Mouse (Mus musculus) MEL (cell line): ENCODE measurements at regions not wholly inside any gene's neighbourhood (a gene's known extent, or its start where the extent isn't known, plus 50 kb on each side); places are given as distances from the start of the nearest gene placed in this dataset.

Experiments used
- DNase-seq: peaks from one replicate; pipeline ENCODE4 v3.0.0; 2011; ENCODE audit warnings: low read depth, low spot score
- H3K27ac ChIP-seq: 2 replicates; pipeline ENCODE4 v1.5.1; 2012; ENCODE audit warnings: low read depth, mild to moderate bottlenecking, control low read depth, low read length, moderate library complexity; ENCODE audit not compliant: control insufficient read depth
- H3K27me3 ChIP-seq, 2 experiments: fragments of 150-350 bp in 1 of 2; sonication (generic) in 1 of 2; 2 replicates each; pipeline ENCODE4 v1.6.1; 2012; ENCODE audit warnings: low read length in 2 of 2, mild to moderate bottlenecking in 2 of 2, improper control_type of control experiment in 1 of 2, moderate library complexity in 1 of 2; ENCODE audit not compliant: insufficient read depth in 2 of 2, control insufficient read depth in 1 of 2
- H3K36me3 ChIP-seq, 2 experiments: 2 replicates each; pipeline ENCODE4 v1.6.1; 2012 to 2014; ENCODE audit warnings: low read length in 2 of 2, improper control_type of control experiment in 1 of 2, inconsistent platforms in 1 of 2, mild to moderate bottlenecking in 1 of 2; ENCODE audit not compliant: insufficient read depth in 2 of 2, control insufficient read depth in 1 of 2
- H3K4me1 ChIP-seq, 2 experiments: fragments of 150-350 bp in 1 of 2; sonication (generic) in 1 of 2; 2 replicates each; pipeline ENCODE4 v1.6.1; 2012; ENCODE audit warnings: low read length in 2 of 2, improper control_type of control experiment in 1 of 2, mild to moderate bottlenecking in 1 of 2; ENCODE audit not compliant: insufficient read depth in 2 of 2, control insufficient read depth in 1 of 2
- H3K4me3 ChIP-seq, 2 experiments: fragments of 150-350 bp in 1 of 2; sonication (generic) in 1 of 2; 2 replicates each; pipeline ENCODE4 v1.5.1; 2012; ENCODE audit warnings: low read depth in 2 of 2, low read length in 2 of 2, mild to moderate bottlenecking in 2 of 2, moderate library complexity in 2 of 2, control low read depth in 1 of 2, improper control_type of control experiment in 1 of 2; ENCODE audit not compliant: control insufficient read depth in 1 of 2, insufficient read depth in 1 of 2
- H3K79me2 ChIP-seq: 2 replicates; pipeline ENCODE4 v1.6.1; 2012; ENCODE audit warnings: mild to moderate bottlenecking, low read length, moderate library complexity; ENCODE audit not compliant: control insufficient read depth, poor library complexity, insufficient read depth
- H3K9ac ChIP-seq: 2 replicates; pipeline ENCODE4 v1.6.1; 2012; ENCODE audit warnings: low read depth, mild to moderate bottlenecking, control low read depth, low read length, moderate library complexity; ENCODE audit not compliant: control insufficient read depth, poor library complexity, severe bottlenecking
- H3K9me3 ChIP-seq: fragments of 150-350 bp; sonication (generic); replicated peaks from 2 replicates; pipeline ENCODE4 v1.6.1; 2012; ENCODE audit warnings: mild to moderate bottlenecking, low read length, improper control_type of control experiment, moderate library complexity; ENCODE audit not compliant: insufficient read depth
- CHD2 ChIP-seq: IDR thresholded peaks from 2 replicates; pipeline ENCODE4 v1.6.1; 2011; ENCODE audit warnings: low read length, improper control_type of control experiment
- ELF1 ChIP-seq: IDR thresholded peaks from 2 replicates; pipeline ENCODE4 v1.6.1; 2014; ENCODE audit warnings: low read depth, mild to moderate bottlenecking, inconsistent platforms, low read length, improper control_type of control experiment, moderate library complexity
- EP300 ChIP-seq, 2 experiments: IDR thresholded peaks; 2 replicates each; pipeline ENCODE4 v1.6.1; 2011; ENCODE audit warnings: improper control_type of control experiment in 2 of 2, low read length in 2 of 2, low read depth in 1 of 2, mild to moderate bottlenecking in 1 of 2
- ETS1 ChIP-seq: IDR thresholded peaks from 2 replicates; pipeline ENCODE4 v1.6.1; 2012; ENCODE audit warnings: low read depth, mild to moderate bottlenecking, inconsistent platforms, low read length, improper control_type of control experiment, moderate library complexity
- GABPA ChIP-seq: IDR thresholded peaks from 2 replicates; pipeline ENCODE4 v1.6.1; 2012; ENCODE audit warnings: low read depth, mild to moderate bottlenecking, inconsistent platforms, low read length, improper control_type of control experiment, moderate library complexity
- MAX ChIP-seq: IDR thresholded peaks from 2 replicates; pipeline ENCODE4 v1.6.1; 2011; ENCODE audit warnings: low read length, improper control_type of control experiment
- MAZ ChIP-seq: IDR thresholded peaks from 2 replicates; pipeline ENCODE4 v1.6.1; 2012; ENCODE audit warnings: low read depth, mild to moderate bottlenecking, inconsistent platforms, low read length, improper control_type of control experiment
- NELFE ChIP-seq: IDR thresholded peaks from 2 replicates; pipeline ENCODE4 v1.6.1; 2011; ENCODE audit warnings: low read depth, low read length, improper control_type of control experiment
- POLR2A ChIP-seq, 2 experiments: IDR thresholded peaks; 2 replicates each; pipeline ENCODE4 v1.6.1; 2011 to 2012; ENCODE audit warnings: low read length in 2 of 2, mild to moderate bottlenecking in 2 of 2, control low read depth in 1 of 2, improper control_type of control experiment in 1 of 2, low read depth in 1 of 2, moderate library complexity in 1 of 2; ENCODE audit not compliant: control insufficient read depth in 1 of 2, insufficient read depth in 1 of 2, poor library complexity in 1 of 2
- POLR2AphosphoS2 ChIP-seq: IDR thresholded peaks from 2 replicates; pipeline ENCODE4 v1.6.1; 2011; ENCODE audit warnings: low read length, improper control_type of control experiment
- POLR2AphosphoS5 ChIP-seq: IDR thresholded peaks from 2 replicates; pipeline ENCODE4 v1.6.1; 2012; ENCODE audit warnings: low read depth, borderline replicate concordance, mild to moderate bottlenecking, inconsistent platforms, low read length, moderate library complexity, mixed read lengths
- RAD21 ChIP-seq: IDR thresholded peaks from 2 replicates; pipeline ENCODE4 v1.6.1; 2011; ENCODE audit warnings: mild to moderate bottlenecking, low read depth, low read length, improper control_type of control experiment
- RCOR1 ChIP-seq: IDR thresholded peaks from 2 replicates; pipeline ENCODE4 v1.6.1; 2012; ENCODE audit warnings: low read depth, mild to moderate bottlenecking, inconsistent platforms, low read length, improper control_type of control experiment
- SMC3 ChIP-seq: IDR thresholded peaks from 2 replicates; pipeline ENCODE4 v1.6.1; 2011; ENCODE audit warnings: low read depth, low read length, improper control_type of control experiment
- TBP ChIP-seq: IDR thresholded peaks from 2 replicates; pipeline ENCODE4 v1.8.0; 2011; ENCODE audit warnings: low read depth, low read length, improper control_type of control experiment
- TCF12 ChIP-seq: IDR thresholded peaks from 2 replicates; pipeline ENCODE4 v1.6.1; 2014; ENCODE audit warnings: low read depth, mild to moderate bottlenecking, inconsistent platforms, low read length, improper control_type of control experiment, moderate library complexity
- UBTF ChIP-seq: IDR thresholded peaks from 2 replicates; pipeline ENCODE4 v1.6.1; 2012; ENCODE audit warnings: low read depth, mild to moderate bottlenecking, inconsistent platforms, low read length, improper control_type of control experiment, moderate library complexity, borderline replicate concordance; ENCODE audit not compliant: insufficient read depth
- USF2 ChIP-seq, 2 experiments: IDR thresholded peaks; 2 replicates each; pipeline ENCODE4 v1.6.1; 2011 to 2012; ENCODE audit warnings: improper control_type of control experiment in 2 of 2, low read length in 2 of 2, borderline replicate concordance in 1 of 2, inconsistent platforms in 1 of 2, low read depth in 1 of 2, mild to moderate bottlenecking in 1 of 2; ENCODE audit not compliant: insufficient read depth in 1 of 2
- ZMIZ1 ChIP-seq: IDR thresholded peaks from 2 replicates; pipeline ENCODE4 v1.6.1; 2012; ENCODE audit warnings: low read depth, mild to moderate bottlenecking, inconsistent platforms, low read length, improper control_type of control experiment, moderate library complexity

DNA sequence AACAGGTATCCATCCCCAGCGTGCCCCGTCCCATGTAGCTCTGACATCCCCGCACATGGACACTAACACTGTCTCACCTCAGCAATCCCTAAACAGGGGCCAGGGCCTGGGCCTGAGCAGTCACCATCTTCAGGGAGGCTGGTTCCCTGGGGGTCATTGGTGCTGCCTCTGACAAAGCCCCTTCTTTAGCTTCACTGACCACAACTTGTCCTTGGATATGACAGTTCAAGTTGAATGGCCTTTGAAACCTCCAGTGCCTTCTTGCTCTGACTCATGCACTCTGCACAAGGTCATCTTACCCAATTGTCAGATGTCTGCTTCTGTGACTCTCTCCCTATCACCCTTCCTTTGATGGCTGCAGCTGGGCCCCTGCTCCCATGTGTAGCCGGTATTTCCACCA lies 68.2 kb upstream of the Klf13 start:
- Histone ChIP-seq H3K27ac (no peak overlapping the region), H3K36me3 (peaks cover 0 to 14% of the 10 kb centered on the region in 2 experiments; a peak in 2 of 4 replicates), H3K27me3 (no peaks in the 10 kb centered on the region), H3K4me1 (peaks cover 8 to 11% of the 10 kb centered on the region in 2 experiments), H3K4me3 (no peak overlapping the region), H3K9ac (no peak overlapping the region), H3K9me3 (no peaks in the 10 kb centered on the region), H3K79me2 (no peaks in the 10 kb centered on the region; the same call in 1 of the 2 replicates)
- DNase-seq: no peak
- no peak for TF ChIP-seq POLR2AphosphoS5
- TF ChIP-seq TCF12: no peak
- TF ChIP-seq ZMIZ1: no peak
- TF ChIP-seq USF2 (IDR thresholded peaks at IDR 0.05; ENCODE audit: borderline replicate concordance in 1 of 2, insufficient read depth in 1 of 2, low read depth in 1 of 2, low read length in 2 of 2): no peak
- no peak for TF ChIP-seq TBP
- no peak for TF ChIP-seq SMC3
- TF ChIP-seq RAD21: no peak
- no peak for TF ChIP-seq EP300 (IDR thresholded peaks at IDR 0.05; ENCODE audit: low read depth in 1 of 2, low read length in 2 of 2)
- no peak for TF ChIP-seq UBTF
- TF ChIP-seq CHD2: no peak
- no peak for TF ChIP-seq RCOR1
- TF ChIP-seq ELF1: no peak
- TF ChIP-seq POLR2A (IDR thresholded peaks at IDR 0.05; ENCODE audit: control insufficient read depth in 1 of 2, insufficient read depth in 1 of 2, low read depth in 1 of 2, low read length in 2 of 2, poor library complexity in 1 of 2): no peak
- TF ChIP-seq NELFE: no peak
- no peak for TF ChIP-seq GABPA
- TF ChIP-seq MAX: no peak
- no peak for TF ChIP-seq POLR2AphosphoS2
- TF ChIP-seq MAZ: no peak

DNA sequence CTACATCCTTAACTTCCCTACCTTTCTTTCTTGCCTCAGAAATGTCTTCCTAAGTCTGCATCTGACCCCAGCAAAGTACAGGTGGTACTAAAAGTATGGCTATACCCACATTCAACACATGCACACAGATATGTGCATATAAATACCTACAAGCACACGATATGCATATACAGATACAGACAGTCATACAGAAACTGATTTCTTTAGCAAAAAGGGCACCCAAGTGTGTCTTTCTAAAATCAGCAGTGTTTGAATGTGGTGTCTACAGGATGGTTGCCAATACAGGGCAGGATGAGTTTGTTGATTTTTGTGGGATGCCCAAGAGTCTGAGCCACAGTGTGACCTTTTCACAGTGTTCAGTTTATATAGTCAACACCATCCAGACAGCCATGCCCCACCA lies 67.0 kb upstream of the Klf13 start:
- H3K27me3 ChIP-seq: no peaks in the 10 kb centered on the region
- no peak overlapping the region for H3K4me3 ChIP-seq
- peaks cover 8 to 18% of the 10 kb centered on the region in 2 experiments for H3K4me1 ChIP-seq
- no peak for DNase-seq
- H3K36me3 ChIP-seq: peaks cover 0 to 16% of the 10 kb centered on the region in 2 experiments; a peak in 2 of 4 replicates
- H3K9ac ChIP-seq: no peak overlapping the region
- H3K79me2 ChIP-seq: no peaks in the 10 kb centered on the region
- no peak for TF ChIP-seq ETS1
- no peak for TF ChIP-seq RCOR1
- no peak for TF ChIP-seq RAD21
- H3K9me3 ChIP-seq: no peaks in the 10 kb centered on the region
- H3K27ac ChIP-seq: no peak overlapping the region
